Mouse (Mus musculus) neural tube, embryonic 12.5 days (tissue): ENCODE results near the gene Homer3. TPM values are rescaled to one million over a fixed set of nuclear protein-coding genes. Genes with fewer than 3 reads are reported as not detected.
A peak's percentile ranks its signal among the peaks of the same experiment; 100 is the strongest.

Experiments
- ATAC-seq: fragments of 200-750 bp; cut with Nextera tagmentation; 2 replicates; pipeline ENCODE4 v1.8.0; 2017; ENCODE audit warnings: low read depth, mild to moderate bottlenecking, moderate TSS enrichment, moderate library complexity; ENCODE audit not compliant: low FRiP score
- H3K27ac ChIP-seq: fragments of 300-500 bp; sonication (generic); 2 replicates; pipeline ENCODE4 v1.5.1; 2016
- H3K27me3 ChIP-seq: fragments of 300-500 bp; sonication (generic); replicated peaks from 2 replicates; pipeline ENCODE4 v1.6.1; 2016; ENCODE audit warnings: mild to moderate bottlenecking
- H3K36me3 ChIP-seq: fragments of 300-500 bp; sonication (generic); 2 replicates; pipeline ENCODE4 v1.6.1; 2016; ENCODE audit warnings: mild to moderate bottlenecking
- H3K4me1 ChIP-seq: fragments of 300-500 bp; sonication (generic); 2 replicates; pipeline ENCODE4 v1.6.1; 2016
- H3K4me2 ChIP-seq: fragments of 300-500 bp; sonication (generic); replicated peaks from 2 replicates; pipeline ENCODE4 v1.6.1; 2016; ENCODE audit warnings: mild to moderate bottlenecking
- H3K4me3 ChIP-seq: fragments of 300-500 bp; sonication (generic); 2 replicates; pipeline ENCODE4 v1.5.1; 2016
- H3K9ac ChIP-seq: fragments of 300-500 bp; sonication (generic); 2 replicates; pipeline ENCODE4 v1.6.1; 2016; ENCODE audit warnings: mild to moderate bottlenecking
- H3K9me3 ChIP-seq: fragments of 300-500 bp; sonication (generic); 2 replicates; pipeline ENCODE4 v1.6.1; 2016; ENCODE audit warnings: mild to moderate bottlenecking
- WGBS: fragments of 180-500 bp; shearing (Covaris S2); methylation state at CpG from one replicate; pipeline ENCODE4 v1.1.7; 2016; 5-methylcytosine and 5-hydroxymethylcytosine counted together
- polyA plus RNA-seq: library from polyadenylated mRNA; unstranded; fragments of >200 nt; fragmentation: Nextera tagmentation; extraction: Ambion mirVana; gene quantifications from 2 replicates; pipeline ENCODE4 v1.2.1, GENCODE M21; 2016

Homer3 gene
- polyA plus RNA-seq, 1 experiment from 2014 or later = 99.6 TPM

DNA sequence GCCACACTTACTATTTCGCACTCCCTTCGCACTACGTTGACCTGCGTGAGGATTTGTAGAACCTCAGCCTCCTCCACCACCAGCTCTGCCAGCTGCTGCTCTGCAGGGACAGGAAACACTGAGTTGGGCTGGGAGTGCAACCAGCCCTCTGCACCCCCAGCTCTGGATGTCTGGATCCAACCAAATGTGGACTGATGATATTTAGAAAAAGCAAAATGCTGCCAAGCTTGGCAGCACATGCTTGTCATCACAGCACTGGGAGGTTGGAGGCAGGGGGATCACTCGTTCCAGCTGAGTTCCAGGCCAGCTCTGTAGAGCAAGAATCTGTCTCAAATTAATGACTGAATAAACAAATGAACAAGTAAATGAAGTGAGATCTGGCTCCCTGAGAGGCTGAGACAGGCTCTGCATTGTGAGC, 11.4 kb downstream of the Homer3 start:
- Histone ChIP-seq H3K36me3 (peaks cover 93% of the 10 kb centered on the region), H3K4me2 (no peak overlapping the region), H3K27ac (no peak overlapping the region), H3K9me3 (no peaks in the 10 kb centered on the region), H3K27me3 (no peaks in the 10 kb centered on the region), H3K4me1 (no peaks in the 10 kb centered on the region), H3K9ac (no peak overlapping the region), H3K4me3 (no peak overlapping the region)
- 81% methylated on average over 5 of the region's 5 CpGs for WGBS
- no peak for ATAC-seq

DNA sequence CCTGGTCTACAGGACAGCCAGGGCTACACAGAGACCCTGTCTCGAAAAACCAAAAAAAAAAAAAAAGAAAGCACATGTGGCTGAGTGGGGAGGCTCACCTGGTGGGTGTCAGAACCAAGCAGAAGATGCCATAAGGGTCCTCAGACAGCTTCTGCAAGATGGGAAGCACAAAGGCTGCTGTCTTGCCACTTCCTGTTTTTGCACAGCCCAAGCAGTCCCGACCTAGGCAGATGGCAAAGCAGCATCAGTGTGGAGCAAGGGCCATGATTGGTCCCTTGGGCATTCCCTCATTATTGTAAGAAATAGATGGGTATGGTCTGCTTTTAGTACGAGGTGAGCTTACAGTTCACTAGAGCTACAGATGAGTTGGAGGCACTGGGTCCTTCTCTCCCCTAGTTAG, 18.3 kb downstream of the Homer3 start:
- ATAC-seq = no peak
- no peak overlapping the region for H3K9ac ChIP-seq
- H3K27ac ChIP-seq = no peak overlapping the region
- WGBS = 80% methylated on average over 3 of the region's 3 CpGs
- peaks cover 20% of the 10 kb centered on the region for H3K4me1 ChIP-seq
- peak overlapping the region; percentile 93 for H3K4me2 ChIP-seq
- no peaks in the 10 kb centered on the region for H3K27me3 ChIP-seq
- no peak overlapping the region for H3K4me3 ChIP-seq
- H3K36me3 ChIP-seq = peaks cover 56% of the 10 kb centered on the region
- H3K9me3 ChIP-seq = no peaks in the 10 kb centered on the region

DNA sequence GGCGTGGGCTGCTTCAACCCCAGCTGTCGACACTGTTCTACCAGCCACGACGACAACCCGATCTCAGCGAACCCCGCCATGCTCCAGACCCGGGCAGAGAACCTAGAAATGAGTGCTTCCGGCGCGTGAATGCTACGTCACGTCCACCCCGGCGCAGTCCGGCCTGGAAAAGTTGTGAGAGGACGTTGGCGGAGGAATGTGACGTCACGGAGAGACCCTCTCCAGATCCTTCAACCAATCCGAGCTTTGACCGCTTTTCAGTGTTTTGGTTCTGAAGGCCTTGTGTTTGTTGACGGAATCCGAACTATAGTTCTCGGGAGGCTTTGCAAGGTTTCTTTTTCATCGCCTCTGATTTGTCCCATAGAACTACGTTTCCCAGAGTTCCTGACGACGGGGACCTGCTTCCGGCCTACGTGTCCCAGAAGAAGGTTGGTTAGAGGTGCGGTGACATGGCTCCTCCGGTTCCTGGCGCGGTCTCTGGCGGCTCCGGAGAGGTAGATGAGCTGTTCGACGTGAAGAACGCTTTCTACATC, 19.8 kb downstream of the Homer3 start, which contains the start of the genes Ddx49 and Cope:
Gene Ddx49 (minus strand): TSS at position 132 of the 533 bp plus-strand sequence.
Gene Cope (plus strand): TSS at position 161 of the 533 bp plus-strand sequence.
- ATAC-seq = peak; percentile 91
- no peak within 1 kb of the TSS for H3K27ac ChIP-seq
- H3K9ac ChIP-seq = peak within 1 kb of the TSS; percentile 65
- H3K27me3 ChIP-seq = no peaks in the 10 kb centered on the region
- peak within 1 kb of the TSS; percentile 64 for H3K4me3 ChIP-seq
- H3K4me1 ChIP-seq = peaks cover 20% of the 10 kb centered on the region
- WGBS = under 1% methylated on average over 40 of the region's 40 CpGs
- peaks cover 53% of the 10 kb centered on the region for H3K36me3 ChIP-seq
- H3K9me3 ChIP-seq = no peaks in the 10 kb centered on the region
- peak within 1 kb of the TSS; percentile 93 for H3K4me2 ChIP-seq

DNA sequence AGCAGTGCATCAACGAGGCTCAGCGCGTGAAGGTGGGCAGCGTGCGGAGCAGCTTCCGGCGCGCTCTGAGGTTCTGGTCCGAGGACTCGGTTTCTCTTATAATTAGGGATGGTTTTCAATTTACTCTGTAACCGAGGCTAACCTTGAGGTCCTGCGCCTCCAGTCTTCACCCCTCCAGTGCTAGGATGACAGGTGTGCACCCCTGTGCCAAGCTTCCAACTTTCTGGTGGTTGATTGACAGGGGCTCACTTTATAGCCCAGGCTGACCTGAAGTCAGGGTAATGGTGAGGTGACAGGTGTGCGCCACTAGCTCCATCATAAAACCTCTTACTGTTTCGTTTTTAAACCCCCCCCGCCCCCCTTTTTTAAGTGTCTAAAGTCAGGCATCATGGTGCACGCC, 20.3 kb downstream of the Homer3 start:
- no peak overlapping the region for H3K27ac ChIP-seq
- 4% methylated on average over 16 of the region's 16 CpGs for WGBS
- peak; percentile 39 for ATAC-seq
- peaks cover 53% of the 10 kb centered on the region for H3K36me3 ChIP-seq
- H3K27me3 ChIP-seq = no peaks in the 10 kb centered on the region
- peak overlapping the region; percentile 64 for H3K4me3 ChIP-seq
- H3K9me3 ChIP-seq = no peaks in the 10 kb centered on the region
- H3K4me1 ChIP-seq = peaks cover 20% of the 10 kb centered on the region
- H3K4me2 ChIP-seq = peak overlapping the region; percentile 93
- H3K9ac ChIP-seq = peak overlapping the region; percentile 65

DNA sequence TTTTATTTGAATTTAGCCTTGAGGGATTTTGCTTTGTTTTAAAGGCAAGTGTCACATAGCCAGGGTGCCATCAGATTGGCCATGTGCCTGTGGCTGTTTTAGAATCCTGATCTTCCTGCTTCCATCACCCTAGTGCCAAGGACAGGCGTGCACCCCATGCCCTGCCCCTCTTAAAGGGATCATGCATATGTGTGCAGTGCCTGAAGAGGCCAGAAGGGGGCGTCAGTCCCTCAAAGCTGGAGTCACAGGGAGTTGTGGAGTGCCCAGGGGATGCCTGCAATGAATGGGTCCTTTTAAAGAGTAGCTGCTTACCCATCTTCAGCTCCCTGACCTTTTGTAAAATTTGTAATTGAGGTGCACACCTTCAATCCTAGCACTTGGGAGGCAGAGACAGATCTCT, 26.7 kb downstream of the Homer3 start:
- H3K9me3 ChIP-seq = no peaks in the 10 kb centered on the region
- peaks cover 86% of the 10 kb centered on the region for H3K36me3 ChIP-seq
- H3K4me2 ChIP-seq = no peak overlapping the region
- H3K4me3 ChIP-seq = no peak overlapping the region
- H3K27me3 ChIP-seq = no peaks in the 10 kb centered on the region
- H3K27ac ChIP-seq = no peak overlapping the region
- no peak for ATAC-seq
- WGBS = 20% methylated on average over 2 of the region's 2 CpGs
- no peaks in the 10 kb centered on the region for H3K4me1 ChIP-seq
- no peak overlapping the region for H3K9ac ChIP-seq

DNA sequence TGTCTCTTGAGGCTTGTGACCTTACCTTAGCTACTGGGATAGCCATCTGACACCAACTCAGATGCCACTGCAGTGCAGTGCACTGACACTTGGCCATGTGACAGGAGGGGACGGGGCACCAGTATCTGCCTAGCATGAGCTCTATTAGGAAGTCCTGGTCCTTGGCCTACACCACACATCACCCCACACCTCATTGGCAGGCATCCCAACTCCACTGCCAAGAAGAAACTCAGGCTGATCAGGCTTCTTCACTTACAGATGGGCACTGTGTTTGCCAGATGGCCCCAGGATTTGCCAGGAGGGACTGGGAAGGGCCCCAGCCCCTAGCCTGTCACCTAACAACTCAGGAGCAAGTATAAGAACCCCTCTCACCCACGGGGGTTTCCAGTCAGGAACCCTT, 30.8 kb downstream of the Homer3 start:
- no peak overlapping the region for H3K27ac ChIP-seq
- 94% methylated on average over 2 of the region's 2 CpGs for WGBS
- H3K9me3 ChIP-seq = no peaks in the 10 kb centered on the region
- H3K4me2 ChIP-seq = no peak overlapping the region
- no peaks in the 10 kb centered on the region for H3K27me3 ChIP-seq
- no peak overlapping the region for H3K4me3 ChIP-seq
- ATAC-seq = no peak
- H3K4me1 ChIP-seq = peaks cover 33% of the 10 kb centered on the region
- no peak overlapping the region for H3K9ac ChIP-seq
- H3K36me3 ChIP-seq = peaks cover 48% of the 10 kb centered on the region

DNA sequence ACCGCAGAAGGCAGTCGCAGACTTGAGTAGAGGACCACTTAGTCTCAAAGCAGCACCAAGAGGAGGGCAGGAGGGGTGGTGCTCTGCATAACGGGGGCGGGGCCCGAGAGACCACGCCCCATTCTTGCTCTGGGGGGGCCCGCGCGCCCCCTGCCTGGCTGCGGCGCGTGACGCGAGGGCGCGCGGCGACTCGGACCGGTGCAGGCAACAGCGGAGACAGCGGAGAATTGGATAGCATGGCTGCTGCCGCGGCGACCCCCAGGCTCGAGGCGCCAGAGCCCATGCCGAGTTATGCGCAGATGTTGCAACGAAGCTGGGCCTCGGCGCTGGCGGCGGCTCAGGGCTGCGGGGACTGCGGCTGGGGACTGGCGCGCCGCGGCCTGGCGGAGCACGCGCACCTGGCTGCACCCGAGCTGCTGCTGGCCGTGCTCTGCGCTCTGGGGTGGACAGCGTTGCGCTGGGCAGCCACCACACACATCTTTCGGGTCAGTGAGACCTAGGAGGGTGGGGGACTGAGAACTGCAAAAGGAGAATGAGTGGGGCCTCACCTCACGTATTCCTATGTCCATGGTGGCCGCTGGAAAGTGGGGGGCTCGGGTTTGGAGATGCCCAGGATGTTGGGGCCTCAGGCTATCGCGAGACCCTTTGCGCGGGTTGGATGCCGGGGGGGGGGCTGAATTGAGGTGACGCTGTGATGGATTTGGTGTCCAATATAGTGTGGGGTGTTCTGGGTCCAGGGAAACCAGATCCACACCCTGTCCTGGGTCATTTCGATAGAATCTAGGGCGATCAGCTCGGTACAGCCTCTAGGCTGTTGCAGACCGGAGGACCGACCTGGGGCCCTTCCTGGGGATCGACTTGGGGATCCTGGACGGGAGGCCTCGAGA, 33.2 kb downstream of the Homer3 start, which contains the start of gene Cers1:
Gene Cers1 (plus strand): TSS at position 152 of the 887 bp plus-strand sequence.
- Histone ChIP-seq H3K9me3 (no peaks in the 10 kb centered on the region), H3K4me1 (peaks cover 33% of the 10 kb centered on the region), H3K4me2 (peak within 1 kb of the TSS; percentile 68), H3K36me3 (peaks cover 36% of the 10 kb centered on the region), H3K9ac (peak within 1 kb of the TSS; percentile 72), H3K4me3 (peak within 1 kb of the TSS; percentile 45), H3K27me3 (no peaks in the 10 kb centered on the region), H3K27ac (peak within 1 kb of the TSS; percentile 74)
- peak; percentile 44 for ATAC-seq
- 2% methylated on average over 66 of the region's 66 CpGs for WGBS

DNA sequence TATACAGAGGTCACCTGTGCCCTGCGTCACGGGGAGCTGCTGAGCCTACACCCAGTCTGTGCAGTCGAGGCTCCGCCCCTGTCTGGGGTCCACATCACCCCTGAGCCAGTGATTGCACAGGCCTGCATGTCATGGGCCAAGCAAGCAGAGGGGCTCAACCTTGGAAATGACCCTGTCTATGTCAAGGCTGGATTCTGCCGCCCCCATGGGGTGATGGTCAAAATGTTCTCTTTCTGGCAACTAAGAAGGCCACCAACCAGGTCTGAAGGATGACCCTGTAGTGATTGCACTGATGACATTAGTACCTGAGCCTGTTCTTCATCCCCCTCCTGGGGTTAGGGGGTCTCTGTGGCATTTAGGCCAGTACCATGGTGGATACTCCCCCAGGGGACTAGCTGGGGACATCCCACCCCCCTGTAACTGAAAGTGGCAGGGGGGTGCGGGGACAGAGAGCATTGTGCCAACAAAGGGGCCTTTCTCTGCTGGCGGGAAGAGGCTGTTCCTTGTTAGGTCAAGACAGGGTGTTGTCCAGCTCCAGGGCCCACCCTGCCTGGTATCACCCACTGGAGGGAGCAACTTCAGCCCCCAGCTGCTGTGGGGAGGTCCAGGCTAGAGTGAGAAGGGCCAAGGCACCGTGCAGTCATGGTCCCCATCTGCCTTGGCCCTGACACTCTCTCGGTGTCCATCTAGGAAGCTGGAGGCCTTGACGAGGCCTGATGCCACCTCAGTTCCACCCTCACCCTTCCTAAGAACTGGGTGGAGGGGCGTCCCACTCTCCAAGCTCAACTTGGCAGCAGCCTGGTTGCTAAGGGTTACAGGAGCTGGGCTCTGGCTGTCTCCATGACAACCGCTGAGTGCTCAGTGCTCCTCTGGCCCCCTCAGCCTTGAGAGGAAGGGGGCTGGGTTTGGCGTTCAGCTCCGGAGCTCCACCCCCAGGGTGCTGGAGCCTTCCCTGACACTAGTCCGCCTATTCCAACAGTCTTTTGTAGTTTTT, 34.2 kb downstream of the Homer3 start:
- peak overlapping the region; percentile 74 for H3K27ac ChIP-seq
- H3K9ac ChIP-seq = peak overlapping the region; percentile 72
- H3K4me2 ChIP-seq = peak overlapping the region; percentile 68
- peak; percentile 87 for ATAC-seq
- peak overlapping the region; percentile 45 for H3K4me3 ChIP-seq
- no peaks in the 10 kb centered on the region for H3K9me3 ChIP-seq
- H3K27me3 ChIP-seq = no peaks in the 10 kb centered on the region
- 10% methylated on average over 15 of the region's 15 CpGs for WGBS
- H3K36me3 ChIP-seq = peaks cover 26% of the 10 kb centered on the region
- H3K4me1 ChIP-seq = peaks cover 33% of the 10 kb centered on the region

DNA sequence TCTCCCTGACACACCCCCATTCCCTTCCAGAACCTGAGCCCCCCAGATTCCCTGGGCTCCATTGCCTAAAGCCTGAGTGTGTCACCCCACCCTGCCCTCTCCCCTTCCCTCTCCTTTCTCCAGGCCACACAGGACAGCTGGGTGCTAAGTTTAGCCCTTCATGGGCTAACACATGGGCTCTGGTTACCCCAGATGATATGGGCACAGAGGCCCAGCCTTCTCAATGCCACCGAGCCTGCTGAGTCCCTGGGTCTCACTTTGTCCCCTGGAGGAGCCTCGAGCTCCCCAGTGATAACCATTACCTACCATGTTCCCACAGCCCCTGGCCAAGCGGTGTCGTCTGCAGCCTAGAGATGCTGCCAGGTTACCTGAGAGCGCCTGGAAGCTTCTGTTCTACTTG, 35.2 kb downstream of the Homer3 start:
- H3K36me3 ChIP-seq = peaks cover 17% of the 10 kb centered on the region
- H3K4me2 ChIP-seq = peak overlapping the region; percentile 68
- H3K4me3 ChIP-seq = no peak overlapping the region
- peaks cover 33% of the 10 kb centered on the region for H3K4me1 ChIP-seq
- H3K27me3 ChIP-seq = no peaks in the 10 kb centered on the region
- H3K27ac ChIP-seq = no peak overlapping the region
- WGBS = 81% methylated on average over 5 of the region's 5 CpGs
- H3K9ac ChIP-seq = no peak overlapping the region
- H3K9me3 ChIP-seq = no peaks in the 10 kb centered on the region
- ATAC-seq = no peak

DNA sequence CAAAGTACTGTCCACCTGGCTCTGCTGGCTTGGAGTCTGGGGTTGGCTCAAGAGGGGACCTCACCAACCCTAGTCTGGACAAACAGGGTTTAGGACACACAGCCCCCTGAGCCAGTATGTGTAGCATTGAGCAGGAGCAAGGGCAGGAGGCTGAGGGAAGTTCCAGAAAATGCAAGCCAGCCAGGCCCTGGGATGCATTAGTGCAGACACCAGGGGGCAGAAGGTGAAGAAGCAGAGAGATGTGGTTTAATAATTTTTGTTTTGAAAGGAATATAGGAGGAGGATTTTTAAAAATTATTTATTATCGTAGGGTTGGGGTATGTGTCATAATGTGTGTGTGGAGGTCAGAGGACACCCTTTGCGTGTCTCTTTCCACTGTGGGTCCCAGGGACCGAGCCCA, 41.1 kb downstream of the Homer3 start:
- Histone ChIP-seq H3K36me3 (peaks cover 35% of the 10 kb centered on the region; the same call in 1 of the 2 replicates), H3K4me3 (no peak overlapping the region), H3K4me2 (no peak overlapping the region), H3K4me1 (no peaks in the 10 kb centered on the region), H3K9ac (no peak overlapping the region), H3K27me3 (no peaks in the 10 kb centered on the region), H3K27ac (no peak overlapping the region), H3K9me3 (no peaks in the 10 kb centered on the region)
- WGBS = 95% methylated on average over 3 of the region's 3 CpGs
- no peak for ATAC-seq

DNA sequence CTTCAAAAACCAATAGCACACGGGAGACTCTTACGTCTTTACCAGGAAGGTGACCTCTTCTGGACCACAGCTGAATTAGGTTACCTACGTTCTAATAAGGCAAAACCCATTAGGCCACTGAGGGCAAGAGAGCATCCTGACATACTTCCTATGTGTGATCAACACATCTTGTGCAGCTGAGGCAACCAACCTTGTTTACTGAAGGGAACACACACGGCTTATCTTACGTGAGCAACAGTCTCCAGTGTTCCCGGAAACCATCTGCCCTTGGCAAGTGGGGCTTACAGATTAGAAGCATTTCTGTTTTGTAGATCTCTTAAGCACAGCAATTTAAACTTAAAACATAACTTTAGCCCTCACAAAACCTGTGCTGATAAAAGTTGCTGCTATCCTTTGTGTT, 44.9 kb downstream of the Homer3 start:
- H3K36me3 ChIP-seq = peaks cover 45% of the 10 kb centered on the region
- H3K4me1 ChIP-seq = peaks cover 26% of the 10 kb centered on the region
- WGBS = 95% methylated on average over 6 of the region's 6 CpGs

More for the DNA sequence above, 44.9 kb downstream of the Homer3 start:
- no peak overlapping the region for H3K9ac ChIP-seq
- H3K27ac ChIP-seq = no peak overlapping the region
- no peak overlapping the region for H3K4me2 ChIP-seq
- no peak overlapping the region for H3K4me3 ChIP-seq
- ATAC-seq = no peak
- H3K27me3 ChIP-seq = peaks cover 19% of the 10 kb centered on the region
- H3K9me3 ChIP-seq = no peaks in the 10 kb centered on the region
